Mouse (Mus musculus) kidney, adult 2 months (tissue): ENCODE data around the gene Pisd.

Experiments
- CTCF ChIP-seq: fragments of 200-500 bp; conservative IDR thresholded peaks from 2 replicates; pipeline ENCODE4 v1.5.1; 2011; ENCODE audit warnings: low read depth, mild to moderate bottlenecking, control low read depth, low read length, moderate library complexity, mixed read lengths; ENCODE audit not compliant: insufficient read depth, insufficient read length
- POLR2A ChIP-seq: fragments of 200-500 bp; IDR thresholded peaks from one replicate; pipeline ENCODE4 v1.6.1; 2011; ENCODE audit warnings: low read depth, low read length, control low read depth

DNA sequence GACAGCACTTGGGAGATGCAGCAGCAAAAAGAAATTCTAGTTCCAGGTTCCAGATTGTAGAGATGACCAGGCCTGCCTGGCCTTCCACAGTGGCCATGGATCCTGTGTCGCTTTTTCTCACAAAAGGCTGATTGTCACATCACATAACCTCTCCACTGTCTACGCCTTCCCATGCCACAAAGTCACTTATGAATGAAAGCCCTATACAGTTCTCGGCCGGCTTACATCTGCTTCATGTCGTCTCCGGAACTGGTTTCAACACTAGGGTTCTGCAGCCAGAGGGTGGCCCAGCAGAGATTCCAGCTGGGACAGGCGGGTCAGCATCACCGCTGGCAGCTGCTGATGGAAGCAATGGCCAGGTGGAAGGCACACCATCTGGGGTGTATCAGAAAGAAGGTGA lies 56.6 kb downstream of the Pisd start:
- TF ChIP-seq CTCF (no peak), POLR2A (no peak)
